Mouse (Mus musculus): ENCODE data around the gene Irak1.

The Irak1 gene

GRCm38 (mm10) chrX:74023188-74024049, at the start of gene Irak1:
Gene Irak1, minus strand, starts transcription at chrX:74023918.
- DNase-seq (ENCODE audit: low spot score) = peak; percentile 69

- DNase-seq (ENCODE audit: low spot score) = no peak
These were observed 47.1 kb upstream of the Irak1 start for GRCm38 (mm10) chrX:74070794-74071193.

- no peak for DNase-seq (ENCODE audit: low spot score)
These were observed 44.2 kb upstream of the Irak1 start for GRCm38 (mm10) chrX:74067891-74068290.

GRCm38 (mm10) chrX:74045107-74045506, 21.4 kb upstream of the Irak1 start:
- DNase-seq (ENCODE audit: low spot score) = no peak

- no peak for DNase-seq (ENCODE audit: low spot score)
These were observed 14.1 kb upstream of the Irak1 start for GRCm38 (mm10) chrX:74037702-74038375.

- peak; percentile 11 for DNase-seq (ENCODE audit: low spot score)
These were observed 6.3 kb upstream of the Irak1 start for GRCm38 (mm10) chrX:74030000-74030399.

- DNase-seq (ENCODE audit: low spot score) = no peak
These were observed 927 bp downstream of the Irak1 start for GRCm38 (mm10) chrX:74022795-74023187.

GRCm38 (mm10) chrX:74014597-74014996, 9.1 kb downstream of the Irak1 start:
- no peak for DNase-seq (ENCODE audit: low spot score)

GRCm38 (mm10) chrX:74008063-74008462, 15.7 kb downstream of the Irak1 start:
- DNase-seq (ENCODE audit: low spot score) = no peak

- DNase-seq (ENCODE audit: low spot score) = no peak
These were observed 17.3 kb downstream of the Irak1 start for GRCm38 (mm10) chrX:74006401-74006800.

- no peak for DNase-seq (ENCODE audit: low spot score)
These were observed 20.1 kb downstream of the Irak1 start for GRCm38 (mm10) chrX:74003644-74004043.

- DNase-seq (ENCODE audit: low spot score) = no peak
These were observed 22.7 kb downstream of the Irak1 start for GRCm38 (mm10) chrX:74001024-74001423.

- peak; percentile 65 for DNase-seq (ENCODE audit: low spot score)
These were observed 24.5 kb downstream of the Irak1 start for GRCm38 (mm10) chrX:73998911-73999869.

- no peak for DNase-seq (ENCODE audit: low spot score)
These were observed 45.9 kb downstream of the Irak1 start for GRCm38 (mm10) chrX:73977783-73978182.

- DNase-seq (ENCODE audit: low spot score) = no peak
These were observed 47.4 kb downstream of the Irak1 start for GRCm38 (mm10) chrX:73976283-73976682.

GRCm38 (mm10) chrX:73972774-73973173, 50.9 kb downstream of the Irak1 start:
- DNase-seq (ENCODE audit: low spot score) = no peak

- DNase-seq (ENCODE audit: low spot score) = no peak
These were observed 52.9 kb downstream of the Irak1 start for GRCm38 (mm10) chrX:73970781-73971180.

GRCm38 (mm10) chrX:73969729-73970128, 54.0 kb downstream of the Irak1 start:
- no peak for DNase-seq (ENCODE audit: low spot score)

- no peak for DNase-seq (ENCODE audit: low spot score)
These were observed 54.6 kb downstream of the Irak1 start for GRCm38 (mm10) chrX:73969167-73969566.

GRCm38 (mm10) chrX:73967177-73968075, 56.3 kb downstream of the Irak1 start:
- peak; percentile 89 for DNase-seq (ENCODE audit: low spot score)
